Mouse (Mus musculus) bone marrow, adult 2 months (tissue): Measurements from ENCODE around the gene Speg.

Experiments used
- CTCF ChIP-seq: fragments of 200-500 bp; IDR thresholded peaks from 2 replicates; pipeline ENCODE4 v1.5.1; 2011; ENCODE audit warnings: low read length, control low read depth; ENCODE audit not compliant: control insufficient read depth, insufficient read depth
- POLR2A ChIP-seq: fragments of 200-500 bp; IDR thresholded peaks from 2 replicates; pipeline ENCODE4 v1.6.1; 2011; ENCODE audit warnings: low read depth, mild to moderate bottlenecking, control low read depth, low read length, borderline replicate concordance; ENCODE audit not compliant: control insufficient read depth

DNA sequence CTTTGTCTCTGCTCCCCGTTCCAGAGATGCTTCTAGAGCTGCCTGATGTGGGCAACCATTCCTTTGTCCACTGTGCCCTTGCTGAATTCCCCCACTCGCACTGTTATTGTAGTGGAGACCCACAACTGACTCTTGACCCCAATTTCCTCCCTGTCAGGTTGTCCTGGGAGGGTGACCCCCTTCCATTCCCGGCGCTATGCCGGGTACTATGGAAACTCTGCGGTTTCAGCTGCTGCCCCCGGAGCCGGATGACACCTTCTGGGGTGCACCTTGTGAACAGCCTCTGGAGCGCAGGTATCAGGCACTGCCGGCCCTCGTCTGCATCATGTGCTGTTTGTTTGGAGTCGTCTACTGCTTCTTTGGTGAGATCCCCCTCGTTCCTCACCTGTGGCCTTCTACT is 104.9 kb downstream of the Speg start:
- TF ChIP-seq CTCF (no peak), POLR2A (no peak)
